Mouse (Mus musculus): ENCODE measurements at regions not wholly inside any gene's neighbourhood (a gene's known extent, or its start where the extent isn't known, plus 50 kb on each side); places are given as distances from the start of the nearest gene placed in this dataset.
"Not testable (repeated sequence)": the region's sequence is repeated elsewhere in the genome, so short reads cannot be mapped to it uniquely, and the experiment has no call there.

DNA sequence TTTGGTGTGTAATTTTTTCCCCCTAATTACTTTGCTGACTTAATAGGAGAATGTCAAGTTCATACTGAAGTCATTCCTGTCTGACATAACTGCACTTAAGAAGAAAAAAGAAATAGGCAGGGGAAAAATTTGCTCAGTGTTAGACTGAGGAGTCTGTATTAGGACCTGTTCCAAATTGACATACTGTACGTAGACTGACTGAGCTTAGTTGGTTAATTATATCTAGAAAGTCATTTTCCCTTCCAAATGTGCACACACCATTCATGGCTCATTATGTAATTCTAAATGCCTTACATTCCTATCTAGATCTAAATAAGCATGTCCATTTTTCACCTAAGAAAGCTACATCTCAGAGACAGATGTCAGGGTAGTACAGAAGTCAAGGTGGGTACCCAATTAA is 435.6 kb upstream of the Htr2a start:
- DNase-seq (ENCODE audit: low spot score) = no peak

DNA sequence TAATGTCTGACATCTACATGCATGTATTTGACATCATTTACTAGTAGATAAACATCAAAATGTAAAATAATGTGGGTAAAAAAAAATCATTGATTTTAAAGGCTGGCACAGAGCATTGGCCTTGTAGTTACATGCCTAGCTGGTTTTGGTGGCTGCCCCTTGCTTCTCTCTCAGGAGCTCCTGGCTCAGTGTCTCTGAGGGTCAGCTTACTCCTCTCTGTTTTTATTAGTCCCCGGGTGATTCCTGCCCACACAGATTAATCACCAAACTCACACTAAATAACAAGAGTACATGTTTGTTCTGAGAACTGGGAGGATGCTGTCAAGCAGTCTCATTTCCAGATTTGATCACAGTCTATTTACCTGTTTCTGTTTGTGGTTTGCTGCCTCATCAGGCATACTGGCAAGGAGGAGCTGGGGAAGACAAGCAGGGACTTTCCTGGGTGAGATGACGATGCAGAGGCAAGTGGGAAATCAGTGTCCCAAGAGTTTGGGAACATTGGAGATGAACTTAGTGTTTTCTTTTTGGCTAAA is 422.7 kb upstream of the Htr2a start:
- no peak for DNase-seq (ENCODE audit: low spot score)

DNA sequence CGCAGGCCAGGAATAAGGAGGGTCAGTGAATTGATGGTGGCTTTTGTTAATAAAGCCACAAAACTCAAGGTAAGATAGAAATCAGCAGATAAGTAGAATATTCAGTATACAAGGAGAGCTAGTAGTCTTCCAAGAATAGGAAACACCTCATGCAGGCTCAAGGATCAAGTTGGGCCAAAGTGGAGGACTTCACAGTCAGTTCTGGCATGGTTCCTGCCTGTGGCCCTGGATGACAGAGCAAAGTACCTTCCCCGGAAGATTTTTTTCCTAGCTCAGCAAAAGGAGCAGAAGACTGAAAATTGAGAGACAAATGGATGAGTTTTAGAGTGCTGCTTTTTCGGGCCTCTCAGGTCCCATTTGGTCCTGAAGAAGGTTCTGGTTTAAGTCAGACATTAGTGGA is 420.9 kb upstream of the Htr2a start:
- DNase-seq (ENCODE audit: low spot score) = no peak

DNA sequence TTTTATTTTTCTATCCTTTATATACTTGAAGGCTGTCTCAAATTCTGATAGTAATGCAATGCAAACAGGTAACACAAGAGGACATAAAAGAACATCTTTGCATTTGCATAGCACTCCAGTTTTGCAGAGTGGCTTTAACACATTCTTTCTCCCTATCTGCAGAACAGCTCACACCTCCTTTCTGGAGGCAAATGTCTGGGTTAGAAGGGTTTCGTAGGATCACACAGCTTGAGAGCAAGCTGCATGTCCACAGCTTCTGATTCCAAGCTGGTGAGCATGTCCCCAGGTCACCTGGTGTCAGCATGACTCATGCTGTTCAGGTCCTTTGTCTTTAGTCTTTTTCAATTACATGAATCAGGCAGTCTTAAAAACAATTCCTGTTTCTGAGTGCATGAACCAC is 418.5 kb upstream of the Htr2a start:
- no peak for DNase-seq (ENCODE audit: low spot score)

DNA sequence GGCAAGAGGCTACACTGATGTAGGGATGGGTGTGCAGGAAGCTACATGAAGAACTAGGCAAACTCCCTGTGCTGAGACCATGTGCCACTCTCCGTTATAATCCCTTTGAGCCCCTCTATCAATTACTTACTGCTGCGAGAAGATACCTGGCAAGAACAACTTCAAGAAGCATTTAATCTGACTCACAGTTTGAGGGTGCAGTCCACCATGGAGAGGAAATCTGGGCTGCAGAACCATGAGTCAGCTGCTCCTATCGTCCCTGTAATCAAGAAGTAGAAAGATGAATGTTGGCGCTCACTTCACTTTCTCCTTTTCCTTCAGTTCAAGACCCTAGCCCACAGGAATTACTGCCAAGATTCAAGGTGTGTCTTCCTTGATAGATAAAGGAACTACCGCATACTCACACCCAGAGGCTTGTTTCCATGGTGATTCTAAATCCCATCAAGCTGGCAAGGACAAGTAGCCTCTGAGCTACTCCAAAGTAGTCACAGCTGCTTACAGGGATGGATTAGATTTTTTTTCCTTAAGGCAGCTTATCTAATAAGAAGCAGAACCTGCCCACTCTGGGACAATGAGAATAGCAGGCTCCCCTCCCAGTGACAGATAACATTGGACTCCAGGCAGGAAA is 411.0 kb upstream of the Htr2a start:
- no peak for DNase-seq (ENCODE audit: low spot score)

DNA sequence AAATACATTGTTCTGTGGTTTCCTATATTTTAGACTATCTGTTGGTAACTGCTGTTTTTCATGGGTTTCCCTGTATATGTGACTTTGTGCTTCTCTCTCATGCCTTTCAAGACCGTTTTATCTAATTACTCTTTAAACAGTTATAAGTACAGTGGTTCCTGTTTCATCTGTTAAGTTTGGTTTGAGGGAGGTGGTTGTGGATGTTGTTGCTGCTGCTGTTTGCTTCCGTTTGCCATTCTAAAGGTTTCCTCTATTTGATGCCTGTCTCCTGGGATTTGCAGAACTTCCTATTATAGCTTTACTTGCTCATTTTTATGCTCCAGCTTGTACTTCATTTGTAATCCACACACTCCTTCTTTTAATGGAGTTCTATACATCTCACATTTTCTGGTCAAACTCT is 400.4 kb upstream of the Htr2a start:
- no peak for DNase-seq (ENCODE audit: low spot score)

DNA sequence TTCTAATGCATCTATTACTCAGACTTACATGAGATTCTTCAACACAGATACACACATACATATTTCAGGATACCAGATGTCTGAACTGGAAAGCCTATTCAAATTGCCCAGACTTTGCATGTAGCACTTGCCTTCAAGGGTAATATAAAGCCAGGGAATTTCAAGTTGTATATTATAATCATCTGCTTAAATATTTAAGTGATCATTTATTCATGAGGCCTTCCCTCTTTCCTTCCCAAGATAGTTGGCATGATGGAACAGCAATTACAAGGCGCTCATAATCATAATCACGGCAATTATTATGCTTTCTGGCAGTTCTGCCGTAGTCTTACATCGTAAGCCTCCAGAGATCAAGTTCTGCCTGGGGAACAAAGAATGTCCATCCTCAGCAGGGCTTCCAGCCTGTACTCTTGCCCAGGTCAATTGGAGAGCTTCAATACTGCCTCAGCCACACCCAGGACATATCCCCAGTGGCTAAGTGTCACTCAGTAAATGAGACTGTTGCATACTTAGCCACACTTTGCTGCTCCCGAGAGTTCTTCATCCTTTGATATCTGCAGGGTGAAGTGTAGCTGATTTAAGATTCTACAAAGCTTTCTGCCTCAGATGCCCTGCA is 391.3 kb upstream of the Htr2a start:
- DNase-seq (ENCODE audit: low spot score) = no peak

DNA sequence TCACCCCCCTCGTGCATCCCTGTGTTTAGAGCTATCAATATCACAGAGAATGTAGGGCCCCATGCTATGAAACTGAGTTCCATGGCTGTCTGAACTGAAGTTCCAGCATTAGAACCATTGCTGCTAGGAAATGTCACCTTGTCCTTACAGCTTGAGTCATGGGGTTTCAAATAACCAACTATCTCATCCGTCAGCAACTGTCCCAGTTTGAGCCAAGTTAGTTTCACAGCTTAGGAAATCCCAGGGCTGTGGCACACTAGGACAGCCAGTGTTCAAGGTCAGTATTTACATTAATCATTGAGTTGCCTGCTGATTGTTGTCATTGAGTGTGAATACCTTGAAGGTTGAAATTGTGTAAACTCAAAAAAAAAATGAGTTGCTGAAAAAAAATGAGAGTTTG is 390.6 kb upstream of the Htr2a start:
- DNase-seq (ENCODE audit: low spot score) = no peak

DNA sequence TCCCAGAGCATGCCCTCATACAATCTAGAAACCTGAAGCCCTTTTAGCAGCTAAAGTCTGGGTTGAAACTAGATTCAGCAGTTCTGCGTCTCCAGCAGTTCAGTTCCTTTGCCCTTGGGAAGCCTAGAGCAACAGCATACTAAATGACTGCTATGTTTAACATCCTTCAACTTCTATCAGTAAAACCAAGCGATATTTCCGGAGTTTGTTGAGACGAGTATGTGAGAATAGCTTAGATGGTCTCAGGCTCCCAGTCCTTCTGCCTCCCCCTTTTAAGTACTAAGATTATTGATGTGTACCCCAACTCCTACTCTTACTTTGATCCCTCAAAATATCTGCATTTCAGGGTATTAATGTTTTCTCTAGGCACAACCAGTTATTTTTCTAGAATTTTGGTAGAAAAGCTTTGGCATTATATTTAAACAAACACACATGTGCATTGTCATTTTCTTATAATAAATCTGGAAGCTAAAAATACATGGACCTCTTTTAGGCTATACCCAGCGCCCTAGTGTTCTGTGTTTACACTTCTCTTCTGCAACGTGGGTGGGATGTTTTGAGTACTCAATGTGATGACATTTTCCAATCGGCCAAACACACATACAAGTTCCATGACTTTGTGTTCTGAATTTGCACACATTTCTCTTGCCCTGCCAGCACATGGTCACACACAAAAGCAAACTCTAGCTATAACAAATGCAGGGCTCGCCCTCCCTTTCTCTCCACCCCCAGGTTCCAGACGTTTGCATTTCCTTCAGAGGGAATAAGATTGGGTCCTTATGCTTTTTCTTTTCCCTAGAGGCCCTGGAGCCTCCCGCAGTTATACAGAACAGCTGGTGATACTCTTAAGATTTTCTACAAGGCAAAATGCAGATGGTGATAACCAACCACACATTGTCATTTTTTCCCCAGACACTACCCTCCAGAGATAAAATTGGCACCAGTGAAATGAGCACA is 388.2 kb upstream of the Htr2a start:
- no peak for DNase-seq (ENCODE audit: low spot score)

DNA sequence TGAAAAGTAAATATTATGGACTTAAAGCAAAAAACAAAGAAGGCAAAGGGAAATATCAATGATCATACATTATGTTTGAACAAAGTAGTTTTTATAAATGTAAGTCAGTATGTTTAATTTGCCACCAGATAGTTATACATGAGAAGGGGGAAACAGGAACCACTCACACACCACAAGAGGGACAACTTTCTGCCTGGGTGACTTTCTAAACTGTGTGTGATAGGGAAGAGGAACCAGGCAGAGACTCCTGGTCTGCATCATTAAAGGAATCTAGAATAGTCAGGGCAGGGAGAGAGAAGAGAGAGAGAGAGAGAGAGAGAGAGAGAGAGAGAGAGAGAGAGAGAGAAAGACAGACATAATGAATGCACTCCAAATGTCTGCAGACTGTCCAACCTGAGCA is 385.6 kb upstream of the Htr2a start:
- no peak for DNase-seq (ENCODE audit: low spot score)

DNA sequence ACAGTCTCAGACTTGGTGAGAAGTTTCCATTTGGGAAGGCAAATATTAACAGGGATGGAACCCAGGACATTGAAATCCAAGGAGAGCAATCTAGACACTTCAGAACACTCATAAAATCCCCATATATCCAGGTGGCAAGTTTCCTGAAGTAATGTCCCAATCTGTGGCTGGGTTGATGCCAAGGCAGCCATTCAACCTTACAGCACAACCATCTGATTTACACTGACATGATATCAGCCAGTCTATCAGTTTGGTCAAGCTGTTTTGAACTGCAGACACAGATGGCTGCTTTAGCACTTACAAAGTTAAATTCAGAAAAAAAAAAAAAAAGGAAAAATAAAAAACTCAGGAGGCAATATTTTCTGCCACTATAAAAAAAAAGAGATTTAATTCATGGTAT is 381.2 kb upstream of the Htr2a start:
- no peak for DNase-seq (ENCODE audit: low spot score)

DNA sequence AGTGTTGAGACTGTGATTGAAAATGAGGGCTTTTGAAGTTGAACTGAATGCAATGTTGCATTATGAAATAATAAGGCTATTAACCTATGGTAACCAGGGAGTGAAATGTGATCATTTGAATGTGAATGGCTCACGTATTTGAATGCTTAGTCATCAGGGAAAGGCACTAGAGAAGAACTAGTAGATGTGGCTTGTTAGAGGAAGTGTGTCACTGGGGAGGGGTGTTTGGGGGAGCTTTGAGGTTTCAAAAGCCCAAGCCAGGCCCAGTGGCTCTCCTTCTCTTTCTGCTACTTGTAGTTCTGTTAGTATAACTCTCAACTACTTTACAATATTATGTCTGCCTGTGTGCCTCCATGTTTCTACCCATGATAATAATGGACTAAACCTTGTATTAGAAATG is 373.6 kb upstream of the Htr2a start:
- no peak for DNase-seq (ENCODE audit: low spot score)

DNA sequence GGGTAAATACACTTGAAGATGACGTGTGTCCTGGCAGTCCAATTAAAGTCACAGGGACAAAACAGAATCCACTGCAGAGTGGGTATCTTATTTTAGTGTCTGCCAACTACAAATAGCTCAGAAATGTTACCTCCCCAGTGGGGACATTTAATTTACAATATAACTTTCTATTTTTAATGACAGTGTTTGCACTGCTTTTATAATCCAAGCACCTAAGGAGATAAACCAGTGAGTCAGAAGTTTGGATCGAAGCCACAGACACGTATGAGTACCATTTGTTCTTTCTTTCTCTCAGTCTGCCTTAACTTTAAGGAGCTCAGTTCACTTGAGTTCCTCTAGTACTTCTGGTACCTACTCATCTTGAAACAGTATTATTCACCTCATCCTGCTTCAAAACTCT is 346.1 kb upstream of the Htr2a start:
- DNase-seq (ENCODE audit: low spot score) = no peak

DNA sequence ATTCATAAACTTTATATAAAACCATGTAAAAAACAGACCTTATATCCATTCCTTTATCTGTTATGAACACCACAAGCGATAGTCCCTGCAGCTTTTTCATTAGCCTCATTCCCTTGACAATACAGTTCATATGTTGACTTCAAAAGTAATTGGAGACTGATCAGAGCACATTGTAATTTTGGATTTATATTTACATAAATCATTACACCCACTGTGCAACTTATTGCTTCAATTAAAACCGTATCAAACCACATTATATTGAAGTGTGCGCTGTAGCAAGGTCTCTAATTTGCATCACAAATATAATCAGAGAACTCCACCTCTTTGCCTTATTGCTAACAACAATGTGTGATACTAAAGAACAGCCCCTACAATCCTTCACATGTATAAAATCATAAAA is 336.2 kb upstream of the Htr2a start:
- no peak for DNase-seq (ENCODE audit: low spot score)

DNA sequence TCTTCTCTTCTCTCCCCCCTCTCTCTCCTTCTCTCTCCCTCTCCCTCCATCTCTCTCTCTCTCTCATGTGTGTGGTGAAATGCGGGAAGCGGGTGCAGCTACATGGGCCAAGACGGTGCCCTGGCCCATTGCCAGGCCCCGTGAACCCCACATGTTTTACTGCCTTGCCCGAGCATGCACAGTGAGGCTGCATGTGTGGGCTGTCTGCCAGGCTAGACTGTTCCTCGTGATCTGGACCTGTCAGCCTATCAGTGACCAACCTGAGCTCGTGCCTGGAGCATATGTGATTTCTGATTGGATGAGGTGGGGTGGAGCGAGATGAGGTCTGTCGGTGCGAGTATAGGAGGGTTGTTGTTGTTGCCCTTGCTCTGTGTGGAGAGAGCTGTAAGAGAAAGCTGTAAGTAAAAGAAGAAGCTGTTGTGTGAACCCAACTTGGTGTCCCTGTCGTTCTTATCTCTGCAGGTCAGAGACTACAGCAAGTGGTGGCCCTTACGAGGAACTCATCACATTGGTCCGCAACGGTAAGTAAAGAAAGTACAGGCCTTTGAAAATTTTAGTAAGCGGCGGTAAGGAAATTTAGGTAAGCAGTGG is 333.8 kb upstream of the Htr2a start:
- no peak for DNase-seq (ENCODE audit: low spot score)

DNA sequence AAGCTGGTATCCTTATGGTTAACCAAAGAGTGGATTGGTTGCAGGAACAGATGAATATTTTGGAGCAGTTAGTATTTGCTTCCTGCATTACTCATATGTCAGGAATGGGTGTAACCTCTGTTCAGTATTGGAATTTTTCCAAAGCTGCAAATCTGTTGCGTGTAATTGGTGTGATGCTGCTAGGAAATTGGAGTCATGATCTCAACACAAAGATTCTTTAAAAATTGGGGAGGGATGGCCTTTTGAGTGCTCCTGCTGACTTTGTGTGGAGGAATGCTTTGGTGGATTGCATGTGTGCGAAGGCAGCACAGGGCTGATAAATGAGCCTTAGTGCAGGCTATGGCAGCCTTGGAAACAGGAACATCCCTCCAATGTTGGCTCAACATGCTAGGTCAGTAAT is 331.2 kb upstream of the Htr2a start:
- not testable (repeated sequence) for DNase-seq (ENCODE audit: low spot score)

DNA sequence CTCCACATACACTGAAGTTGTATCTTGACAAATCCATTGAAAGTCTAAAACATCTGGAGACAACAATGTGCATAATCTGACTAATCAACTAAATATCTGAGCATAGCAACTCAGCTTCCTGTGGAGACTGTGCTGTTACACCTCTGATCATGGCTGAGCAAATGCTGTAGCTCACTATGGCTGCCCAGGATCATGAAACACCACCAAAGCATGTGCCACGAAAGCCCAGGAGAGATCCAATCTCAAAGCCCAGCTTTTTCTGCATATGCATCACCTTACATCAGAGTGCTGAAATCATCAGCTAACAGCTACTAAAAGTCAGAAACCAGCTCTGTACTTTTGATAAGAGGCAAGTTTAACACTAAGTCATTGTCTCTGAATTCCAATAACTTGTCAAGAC is 313.3 kb upstream of the Htr2a start:
- no peak for DNase-seq (ENCODE audit: low spot score)

DNA sequence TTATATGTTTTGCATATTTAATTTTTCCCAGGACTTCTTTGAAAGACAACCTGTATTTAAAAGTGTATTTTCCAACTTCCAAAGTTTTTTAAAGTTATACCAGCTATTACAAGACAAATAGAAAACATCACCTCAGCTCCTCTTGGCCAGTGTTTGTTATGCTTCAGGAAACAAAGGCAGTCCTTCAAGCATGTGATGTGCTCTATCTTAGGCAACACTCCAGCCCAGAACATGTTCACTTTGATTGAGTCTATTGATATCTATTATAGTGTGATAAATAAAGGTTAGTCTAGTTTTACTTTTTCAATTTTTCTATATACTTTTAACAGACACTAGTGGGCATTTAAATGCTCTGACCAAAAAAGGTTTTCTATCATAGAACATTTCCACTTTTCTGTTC is 289.9 kb upstream of the Htr2a start:
- no peak for DNase-seq (ENCODE audit: low spot score)

DNA sequence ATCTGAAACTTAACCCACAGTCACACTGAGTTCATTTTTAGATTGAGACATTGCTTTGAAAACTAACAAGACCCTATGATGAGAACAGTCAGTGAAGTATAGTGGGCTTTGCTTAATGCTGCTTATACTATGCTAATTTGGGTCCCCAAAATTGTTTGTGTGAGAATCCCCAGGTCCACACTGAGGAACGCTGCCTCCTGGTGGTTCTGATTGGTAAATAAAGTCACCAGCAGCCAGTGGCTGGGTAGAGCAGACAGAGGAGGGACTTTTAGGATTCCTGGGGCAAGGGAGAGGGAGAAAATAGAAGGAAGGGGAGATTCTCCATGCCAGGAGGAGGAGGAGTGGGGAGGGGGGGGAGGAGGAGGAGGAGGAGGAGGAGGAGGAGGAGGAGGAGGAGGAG is 288.4 kb upstream of the Htr2a start:
- no peak for DNase-seq (ENCODE audit: low spot score)

DNA sequence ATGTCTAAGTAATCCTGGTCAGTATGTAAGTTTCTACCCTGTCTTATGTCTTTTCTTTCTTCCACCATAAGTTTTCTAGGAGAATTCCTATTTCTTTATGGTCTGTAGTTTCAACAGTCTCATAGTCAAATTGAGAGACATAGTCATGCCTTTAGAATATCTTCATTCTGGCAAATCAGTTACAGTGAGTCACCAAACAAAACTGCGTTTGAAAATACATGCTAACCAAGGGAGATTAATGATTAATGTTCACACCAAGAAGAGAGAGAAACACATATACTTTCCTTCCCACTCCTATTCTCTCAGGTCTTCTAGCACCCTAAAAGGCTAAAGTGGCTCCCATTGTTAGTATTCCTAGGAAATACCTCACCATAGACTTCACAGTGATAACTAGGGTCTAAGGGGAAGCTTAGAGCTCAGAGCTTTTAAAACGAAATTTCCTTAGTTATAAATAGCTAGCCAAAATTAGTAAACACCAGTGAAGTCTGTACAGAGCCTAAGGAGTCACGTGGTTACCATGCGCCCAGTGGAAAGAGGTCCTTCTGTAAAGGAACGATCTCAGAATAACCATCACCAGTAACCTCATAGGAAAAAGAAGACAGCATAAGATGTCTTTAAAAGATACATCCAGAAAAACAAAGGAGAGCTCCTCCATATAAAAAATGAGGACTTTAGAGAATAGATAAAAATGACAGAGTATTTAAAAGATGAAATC is 281.8 kb upstream of the Htr2a start:
- no peak for DNase-seq (ENCODE audit: low spot score)

DNA sequence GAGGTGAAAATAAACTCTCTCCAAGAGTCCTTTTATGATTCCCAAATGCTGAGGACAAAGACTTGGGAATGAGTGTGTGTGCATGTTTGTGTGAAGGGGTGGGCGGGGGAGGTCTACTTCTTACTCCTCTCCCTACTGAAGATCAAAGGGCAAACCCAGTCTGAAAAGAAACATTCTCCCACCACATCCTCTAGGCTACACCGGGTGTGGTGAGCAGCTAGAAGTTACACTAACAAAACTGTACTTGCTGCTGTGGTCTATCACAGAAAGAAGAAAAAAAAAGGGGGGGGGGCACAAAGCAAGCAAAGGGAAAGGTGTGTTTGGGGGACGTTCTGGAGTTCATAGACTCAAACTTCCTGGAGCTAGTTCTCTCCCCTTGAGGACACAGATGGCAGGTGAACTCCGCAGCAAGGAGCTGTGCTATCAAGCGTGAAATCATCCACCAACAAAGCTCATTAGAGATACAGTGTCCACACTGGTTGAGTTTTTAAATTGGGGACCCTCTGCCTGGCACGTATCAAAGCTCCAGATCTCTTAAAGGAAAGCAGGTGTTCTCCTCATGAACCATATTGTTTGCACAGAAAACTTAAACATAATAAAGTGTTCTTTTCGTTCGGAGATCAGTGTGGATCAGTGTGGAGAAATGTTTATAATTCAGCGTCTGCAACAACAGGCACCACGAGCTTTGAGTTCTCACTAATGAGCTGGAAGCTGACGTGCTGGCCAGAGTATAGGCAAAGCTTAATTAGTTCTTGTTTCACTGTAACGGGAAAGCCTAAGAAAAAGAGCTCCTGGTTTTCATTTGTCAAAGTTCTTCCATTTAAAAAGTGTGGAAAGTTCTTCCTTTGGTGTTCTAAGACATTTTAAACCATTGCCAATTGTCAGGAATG is 280.7 kb upstream of the Htr2a start:
- no peak for DNase-seq (ENCODE audit: low spot score)

Measured in ovary, postnatal 14 days (tissue).